Mouse (Mus musculus): Measurements from ENCODE around the gene Haus5.
A peak's percentile ranks its signal among the peaks of the same experiment; 100 is the strongest.

Haus5 gene

DNA sequence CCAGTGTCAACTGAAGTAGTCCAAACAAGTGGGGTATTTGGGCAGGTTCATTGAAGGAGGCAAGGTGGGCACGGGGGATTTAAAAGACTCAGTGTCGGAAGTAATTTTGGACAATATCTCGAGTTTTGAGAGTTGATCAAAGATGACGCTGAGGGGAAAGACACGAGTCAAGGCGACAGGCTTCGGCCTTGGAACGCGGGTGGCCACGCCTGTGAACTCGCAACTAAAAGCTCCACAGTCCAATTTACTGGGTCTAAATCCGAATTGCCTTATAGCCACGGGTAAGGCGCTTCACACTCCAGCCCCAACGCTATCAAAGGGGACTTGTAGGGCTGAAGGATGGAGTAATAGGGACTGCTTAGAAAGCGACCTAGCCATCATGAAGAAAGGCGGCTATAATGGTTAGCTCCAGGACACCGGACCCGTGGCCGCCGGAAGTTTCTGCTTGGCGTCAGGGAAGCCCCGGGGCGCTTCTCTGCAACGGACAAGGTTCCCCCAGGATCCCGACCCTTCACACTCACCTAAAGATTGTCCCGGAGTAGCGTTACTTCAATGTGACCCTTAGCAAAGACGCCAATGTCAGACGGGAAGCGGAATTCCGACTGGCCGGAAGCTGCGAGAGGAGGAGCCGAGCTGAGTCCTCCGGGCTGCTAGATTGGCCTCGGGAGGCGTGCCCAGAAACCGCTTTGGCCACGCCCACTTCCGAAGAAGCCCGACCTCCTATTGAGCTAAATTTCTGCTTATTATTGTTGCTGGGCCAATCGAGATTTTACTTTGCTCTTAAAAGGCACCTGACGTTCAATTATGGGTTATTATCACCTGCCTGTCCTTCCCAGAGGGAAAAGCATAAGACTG is 39.0 kb downstream of the Haus5 start, which contains the start of gene Cox6b1:
TSS of gene Cox6b1 (minus strand) at position 622 of the 855 bp plus-strand sequence.
- DNase-seq (ENCODE audit: low spot score in 2 of 2), result peak; percentile 85 to 93

DNA sequence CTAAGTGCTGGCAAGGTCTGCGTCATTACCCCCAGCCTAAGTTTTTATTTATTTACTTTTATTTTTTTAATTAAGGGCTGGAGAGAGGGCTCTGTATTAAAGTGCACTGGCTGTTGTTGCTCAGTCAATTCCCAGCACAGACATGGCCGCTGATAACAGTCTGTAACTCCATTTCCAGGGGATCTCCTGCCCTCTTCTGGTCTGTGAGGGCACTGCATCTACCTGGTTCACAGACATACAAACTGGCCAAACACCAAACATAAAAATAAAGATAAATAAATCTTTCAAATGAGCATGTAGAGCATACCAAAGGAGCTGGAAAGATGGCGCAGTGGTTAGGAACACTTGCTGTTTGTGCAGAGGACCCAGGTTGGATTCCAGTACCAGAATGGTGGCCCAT is 45.6 kb downstream of the Haus5 start:
- DNase-seq (ENCODE audit: low spot score in 2 of 2), result peak; percentile 43 to 72

DNA sequence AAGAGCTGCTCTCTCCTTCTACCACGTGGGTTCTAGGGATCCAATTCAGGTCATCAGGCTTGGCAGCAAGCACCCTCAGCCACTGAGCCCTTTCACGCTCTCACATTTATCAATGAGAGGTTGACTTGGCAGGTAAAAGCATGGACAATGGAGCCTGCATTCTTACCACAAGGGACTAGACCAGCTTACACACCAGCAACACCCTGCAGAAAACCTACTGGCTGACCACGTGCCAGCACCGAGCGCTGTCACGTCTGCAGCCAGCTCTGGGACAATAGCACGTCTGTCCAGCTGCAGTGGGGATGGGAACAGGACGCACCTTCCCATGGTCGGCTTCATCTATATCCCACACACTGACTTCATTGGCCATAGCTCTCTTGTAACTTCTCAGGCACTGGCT is 46.1 kb downstream of the Haus5 start:
- DNase-seq (ENCODE audit: low spot score in 2 of 2), result no peak

DNA sequence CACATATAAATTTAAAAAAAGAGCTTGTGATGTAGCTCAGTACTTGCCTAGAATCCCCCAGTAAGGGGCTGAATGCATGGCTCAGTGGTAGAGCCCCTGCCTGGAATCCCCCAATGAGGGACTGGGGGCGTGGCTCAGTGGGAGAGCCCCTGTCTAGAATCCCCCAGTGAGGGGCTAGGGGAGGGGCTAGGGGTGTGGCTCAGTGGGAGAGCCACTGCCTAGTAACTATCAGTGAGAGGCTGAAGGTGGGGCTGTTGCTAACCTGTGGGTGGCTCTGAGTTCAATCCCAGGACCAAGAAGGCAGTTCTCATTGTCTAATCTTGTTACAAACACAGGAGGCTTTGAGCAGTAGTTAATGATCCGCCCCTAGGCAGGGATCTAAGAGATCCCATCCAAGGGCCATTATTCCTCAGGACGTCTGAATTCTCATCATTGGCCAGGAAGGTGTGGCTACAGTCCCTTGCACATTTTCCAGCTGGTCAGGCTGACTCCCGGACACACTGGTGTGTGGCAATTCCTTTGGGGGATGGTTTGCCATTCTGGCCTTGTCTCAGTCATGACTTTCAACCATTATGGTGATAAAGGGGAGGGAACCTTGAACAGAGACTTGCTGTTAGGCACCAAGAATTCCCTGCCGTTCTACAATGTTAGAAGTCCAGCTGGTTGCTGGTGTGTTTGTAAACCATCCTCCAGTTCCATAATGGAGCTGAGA is 49.6 kb downstream of the Haus5 start:
- DNase-seq (ENCODE audit: low spot score in 2 of 2), result no peak

DNA sequence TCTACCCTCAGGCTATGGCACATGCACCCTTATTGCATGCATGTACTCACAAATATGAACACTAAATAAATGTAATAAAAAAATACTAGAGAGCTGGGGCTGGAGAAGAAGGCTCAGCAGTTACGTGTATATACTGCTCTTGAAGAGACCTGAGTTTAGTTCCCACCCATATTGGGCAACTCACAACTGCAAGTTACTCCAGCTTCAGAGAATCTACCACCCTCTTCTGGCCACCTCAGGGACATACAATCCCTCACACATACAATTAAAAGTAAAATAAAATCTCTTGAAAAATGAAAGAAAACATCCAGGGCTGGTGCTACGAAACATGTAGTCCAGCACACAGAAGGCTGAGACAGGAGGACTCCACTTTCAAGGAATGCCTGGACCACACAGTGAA is 50.3 kb downstream of the Haus5 start:
- DNase-seq (ENCODE audit: low spot score in 2 of 2), result no peak

DNA sequence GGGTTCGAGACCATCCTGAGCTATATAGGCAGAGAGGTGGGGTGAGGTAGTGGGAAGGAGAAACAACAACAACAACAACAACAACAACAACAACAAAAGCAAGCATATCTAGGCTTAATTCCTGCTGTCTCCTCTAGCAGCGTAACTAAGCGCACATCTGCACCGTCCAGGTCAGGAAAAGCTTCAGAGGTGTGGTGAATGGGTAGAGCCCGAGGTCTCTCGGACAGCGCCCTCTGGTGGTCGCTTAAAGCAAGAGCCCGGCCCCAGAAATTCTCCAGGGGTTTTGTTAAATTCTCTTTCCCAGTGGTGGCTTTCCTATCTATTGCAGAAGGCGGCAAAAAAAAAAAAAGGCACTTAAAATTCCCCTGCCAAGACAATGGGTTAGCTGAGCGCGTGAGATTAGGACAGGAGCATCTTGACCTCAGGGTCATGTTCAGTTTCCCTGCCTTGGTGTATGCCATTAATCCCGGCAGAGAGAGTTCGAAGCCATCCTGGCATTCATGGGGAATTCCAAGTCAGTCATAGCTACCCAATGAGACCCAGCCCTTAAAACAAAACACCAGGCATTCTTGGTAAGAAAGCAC is 51.2 kb downstream of the Haus5 start:
- DNase-seq (ENCODE audit: low spot score in 2 of 2), result peak; percentile 65 to 88

DNA sequence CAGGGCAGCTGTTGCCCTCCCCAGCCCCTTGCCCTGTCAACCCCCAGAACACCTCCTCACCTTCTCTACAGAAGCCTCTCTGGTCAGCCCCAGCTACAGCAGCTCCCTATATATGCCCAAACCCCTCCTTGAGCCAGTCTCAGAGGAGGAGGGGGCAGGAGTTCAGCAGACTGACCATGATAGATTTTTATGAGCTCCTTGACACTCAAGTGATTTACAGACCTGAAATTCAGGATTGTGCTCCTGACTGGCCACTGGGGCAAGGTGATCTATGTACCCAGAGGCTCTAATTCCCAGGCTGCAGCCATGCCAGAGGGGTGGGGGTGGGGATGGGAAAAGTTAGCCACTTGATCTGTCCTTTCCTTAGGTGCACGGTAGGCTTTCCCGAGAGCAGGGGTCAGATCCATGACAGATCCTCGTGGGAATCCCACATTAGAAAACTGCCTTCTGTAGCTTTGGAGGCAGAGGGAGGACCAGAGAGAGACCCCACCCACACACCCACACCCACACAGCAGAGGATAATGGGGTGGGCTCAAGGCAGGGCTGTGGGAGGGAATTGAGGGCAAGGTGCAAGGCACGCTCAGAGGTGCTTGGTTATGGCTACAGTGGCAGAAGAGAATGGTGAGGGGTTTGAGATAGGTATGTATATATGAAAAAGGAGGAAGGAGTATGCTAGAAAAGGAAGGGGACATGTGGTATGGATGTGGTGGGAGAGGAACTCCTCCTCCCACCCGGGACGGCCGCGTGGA is 52.0 kb downstream of the Haus5 start, which contains the start of gene Upk1a:
TSS of gene Upk1a (minus strand) at position 194 of the 749 bp plus-strand sequence.
- no peak for DNase-seq (ENCODE audit: low spot score in 2 of 2)

DNA sequence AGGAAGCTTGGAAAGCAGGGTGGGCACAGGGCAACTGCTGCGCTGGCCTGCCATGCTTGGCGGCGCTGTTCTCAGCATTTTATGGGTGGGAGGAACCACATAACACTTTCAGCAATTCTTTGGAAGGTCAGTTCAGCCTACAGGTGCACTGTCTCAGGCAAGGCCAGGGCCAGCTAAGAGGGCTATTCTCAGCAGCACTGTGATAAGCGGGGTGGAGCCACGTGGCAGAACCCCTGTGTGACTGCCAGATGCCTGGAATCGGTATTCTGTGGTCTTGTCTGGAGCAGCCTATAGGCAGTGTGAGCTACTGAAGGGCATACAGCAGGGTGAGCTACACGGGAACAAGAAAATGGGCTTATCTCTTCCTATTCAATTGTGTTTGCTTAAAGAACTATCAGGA is 54.8 kb downstream of the Haus5 start:
- peak in 1 of 2 experiments; percentile 60 for DNase-seq (ENCODE audit: low spot score in 2 of 2)

DNA sequence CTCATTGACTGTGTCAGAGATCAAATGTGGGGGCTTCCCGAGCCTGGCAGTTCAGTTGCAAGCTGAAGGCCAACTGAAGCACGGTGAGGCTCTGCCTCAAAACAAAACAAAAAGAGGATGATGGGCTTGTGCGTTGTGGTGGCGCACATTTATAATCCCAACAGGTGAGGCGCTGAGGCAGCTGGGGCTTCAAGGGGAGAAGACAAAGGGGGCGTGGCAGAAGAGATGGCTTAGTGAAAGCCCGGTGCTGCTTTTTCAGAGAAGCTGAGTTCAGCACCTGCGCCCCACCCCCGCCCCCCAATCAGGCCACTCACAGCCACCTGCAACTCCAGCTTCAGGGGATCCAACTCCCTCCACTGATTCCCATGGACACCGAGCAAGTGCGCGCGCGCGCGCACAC is 56.3 kb downstream of the Haus5 start:
- DNase-seq (ENCODE audit: low spot score in 2 of 2), result peak in 1 of 2 experiments; percentile 53

DNA sequence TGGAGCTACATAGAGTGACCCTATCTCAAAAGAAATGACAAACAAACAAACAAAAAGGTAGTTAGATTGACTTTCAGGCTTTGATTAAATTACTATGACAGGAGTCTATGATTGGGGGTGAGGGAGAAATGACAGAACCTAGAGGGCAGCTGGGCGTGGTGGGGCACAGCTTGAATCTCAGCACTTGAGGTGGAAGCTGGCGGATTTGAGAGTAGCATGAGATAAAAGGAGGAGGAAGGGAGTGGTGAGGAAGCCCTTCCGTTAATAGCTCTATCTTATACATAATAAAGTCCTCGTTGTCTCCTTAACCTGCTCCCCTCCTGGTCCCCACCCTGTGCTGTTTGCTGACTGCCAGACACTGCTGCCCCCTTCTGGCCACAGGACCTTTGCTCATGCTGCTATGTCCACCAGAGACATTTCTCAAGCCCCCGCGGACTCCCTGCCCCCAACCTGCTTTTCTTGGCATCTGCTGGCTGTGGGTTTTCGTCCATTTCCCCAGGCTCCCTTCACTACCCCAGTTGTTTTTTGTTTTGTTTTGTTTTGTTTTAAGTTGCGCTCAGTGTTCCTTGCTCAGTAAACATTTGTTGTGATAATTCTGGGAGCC is 57.0 kb downstream of the Haus5 start:
- DNase-seq (ENCODE audit: low spot score in 2 of 2), result peak; percentile 64 to 86

DNA sequence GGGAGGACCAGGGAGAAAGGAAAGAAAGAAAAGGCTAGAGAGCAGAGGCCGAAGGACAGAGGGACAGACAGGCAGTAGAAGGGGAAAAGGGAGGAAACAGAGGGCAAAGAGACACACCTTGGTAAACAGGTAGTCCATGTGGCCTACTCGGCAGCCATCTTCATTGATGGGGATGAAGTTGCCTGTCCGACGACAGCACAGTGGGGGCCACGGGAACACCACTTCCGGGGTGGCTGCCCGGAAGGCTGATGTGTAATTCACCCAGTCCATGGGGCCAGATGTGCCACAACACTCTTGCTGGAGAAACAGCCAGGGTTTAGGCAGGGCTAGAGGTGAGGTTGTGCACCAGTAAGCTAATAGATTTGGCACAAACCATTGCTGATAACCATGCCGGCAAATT is 59.9 kb downstream of the Haus5 start:
- no peak for DNase-seq (ENCODE audit: low spot score in 2 of 2)

DNA sequence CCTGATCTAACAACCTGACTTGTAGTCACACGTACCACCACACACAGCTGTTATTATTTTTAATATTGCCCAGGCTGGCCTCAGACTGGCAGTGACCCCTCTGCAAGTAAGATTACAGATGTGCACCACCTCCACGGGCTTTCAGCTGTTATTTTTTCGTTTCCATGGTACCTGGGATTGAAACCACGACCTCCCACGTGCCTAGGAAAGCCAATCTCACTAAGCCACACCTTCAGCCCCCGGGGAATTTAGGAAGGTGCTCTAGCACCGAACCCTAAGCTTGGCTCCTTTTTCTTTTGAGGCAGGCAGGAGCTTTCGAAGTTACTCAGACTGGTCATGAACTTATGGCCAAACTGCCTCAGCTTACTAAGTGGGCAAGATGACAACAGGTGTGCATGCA is 60.4 kb downstream of the Haus5 start:
- DNase-seq (ENCODE audit: low spot score in 2 of 2), result no peak
